In genomic region chr5:33218081-33218480, GRCm38 (mm10) we compare ENCODE assay signal across 8 mouse cellular contexts. TPM values are rescaled to one million over a fixed set of nuclear protein-coding genes. Genes with fewer than 3 reads are reported as not detected.
DNase-seq lines count a peak whose midpoint lies in the region; ATAC-seq and TF ChIP-seq lines count a peak whose summit lies in the region.

Gene Spon2 (minus strand): TSS chr5:33218455.

- H3K4me1 ChIP-seq in heart, adult 2 months (ENCODE audit: control insufficient read depth, insufficient read depth, low read length), result peaks cover 11% of the 10 kb centered on the region
- peaks cover 67% of the 10 kb centered on the region for H3K4me1 ChIP-seq in heart, embryonic 15.5 days (replicated peaks)
- H3K4me1 ChIP-seq in lung, postnatal 0 days (ENCODE audit: insufficient read depth, low read depth, low read length), result peaks cover 8% of the 10 kb centered on the region; the same call in 1 of the 2 replicates

- no peaks in the 10 kb centered on the region for H3K9me3 ChIP-seq in heart, embryonic 15.5 days (replicated peaks)
- no peaks in the 10 kb centered on the region for H3K9me3 ChIP-seq in lung, postnatal 0 days (ENCODE audit: low read length)

- H3K4me2 ChIP-seq in heart, embryonic 15.5 days, result peak within 1 kb of the TSS; percentile 42
- peak within 1 kb of the TSS; percentile 32 for H3K4me2 ChIP-seq in lung, postnatal 0 days (replicated peaks; ENCODE audit: low read depth, low read length)

- intact Hi-C loops in heart, adult 2 months (cut with DNase I), result no loop called here

- peak in 1 of 2 experiments; percentile 45 for DNase-seq in heart, adult 2 months
- DNase-seq in heart, adult 9 months (ENCODE audit: low spot score in 2 of 2), result no peak
- peak; percentile 82 for DNase-seq in NIH3T3 (ENCODE audit: low read depth)
- DNase-seq in lung, postnatal 0 days (ENCODE audit: low spot score), result peak; percentile 69
- DNase-seq in ovary, postnatal 14 days (ENCODE audit: low spot score), result no peak
- no peak for DNase-seq in right cerebral cortex, postnatal 4 days
- no peak for DNase-seq in frontal cortex, postnatal 14 days (ENCODE audit: low spot score in 2 of 2)

- H3K36me3 ChIP-seq in heart, adult 2 months (ENCODE audit: control insufficient read depth, insufficient read depth, low read length), result no peaks in the 10 kb centered on the region
- H3K36me3 ChIP-seq in heart, embryonic 15.5 days, result no peaks in the 10 kb centered on the region
- H3K36me3 ChIP-seq in lung, postnatal 0 days (ENCODE audit: insufficient read depth, low read length), result no peaks in the 10 kb centered on the region

- H3K9ac ChIP-seq in heart, adult 2 months (ENCODE audit: low read depth, low read length), result no peak within 1 kb of the TSS
- peak within 1 kb of the TSS; percentile 43; the same call in 1 of the 2 replicates for H3K9ac ChIP-seq in heart, embryonic 15.5 days
- 0 out of 2 replicates have a peak within 1 kb of the TSS, but pooled peaks have one; percentile 16 for H3K9ac ChIP-seq in lung, postnatal 0 days (replicated peaks; ENCODE audit: low read depth)

- TF ChIP-seq POLR2A in heart, adult 2 months (IDR thresholded peaks at IDR 0.05; ENCODE audit: insufficient read depth, low read depth, low read length), result no peak

- H3K27me3 ChIP-seq in heart, adult 2 months (ENCODE audit: control insufficient read depth, insufficient read depth, low read length), result no peaks in the 10 kb centered on the region
- no peaks in the 10 kb centered on the region for H3K27me3 ChIP-seq in heart, embryonic 15.5 days
- H3K27me3 ChIP-seq in lung, postnatal 0 days (replicated peaks; ENCODE audit: insufficient read depth, low read length), result no peaks in the 10 kb centered on the region

- TF ChIP-seq EP300 in heart, adult 2 months (IDR thresholded peaks at IDR 0.05; ENCODE audit: insufficient read depth, low read depth, low read length), result no peak
- no peak for TF ChIP-seq EP300 in lung, postnatal 0 days (IDR thresholded peaks at IDR 0.05)

- no peak for TF ChIP-seq CTCF in heart, adult 2 months (IDR thresholded peaks at IDR 0.05)
- TF ChIP-seq CTCF in lung, postnatal 0 days (IDR thresholded peaks at IDR 0.05), result no peak

- no peaks in the 10 kb centered on the region for H3K79me2 ChIP-seq in heart, adult 2 months (replicated peaks; ENCODE audit: control insufficient read depth, insufficient read depth, low read length)

- no peak; the same call in 1 of the 2 replicates for ATAC-seq in heart, embryonic 15.5 days (replicated peaks; ENCODE audit: insufficient number of reproducible peaks, insufficient read depth, low FRiP score, low read depth)
- peak; percentile 49 for ATAC-seq in lung, postnatal 0 days

- H3K4me3 ChIP-seq in heart, adult 2 months, result peak within 1 kb of the TSS; percentile 20; the same call in 1 of the 2 replicates
- peak within 1 kb of the TSS; percentile 26 for H3K4me3 ChIP-seq in heart, embryonic 15.5 days
- H3K4me3 ChIP-seq in lung, postnatal 0 days (ENCODE audit: low read depth, low read length), result no peak within 1 kb of the TSS

- 45% methylated on average over 5 of the region's 5 CpGs for WGBS in heart, adult 2 months
- WGBS in heart, embryonic 15.5 days, result 19% methylated on average over 5 of the region's 5 CpGs
- WGBS in lung, postnatal 0 days, result 28% methylated on average over 5 of the region's 5 CpGs

- H3K27ac ChIP-seq in heart, adult 2 months, result no peak within 1 kb of the TSS; the same call in 1 of the 2 replicates
- H3K27ac ChIP-seq in heart, embryonic 15.5 days, result peak within 1 kb of the TSS; percentile 50
- peak within 1 kb of the TSS; percentile 84 for H3K27ac ChIP-seq in lung, postnatal 0 days (ENCODE audit: low read length)

RNA-seq across cellular contexts. Expression of gene Spon2, which starts in this region (rescaled TPM):
- total RNA-seq in heart, adult 2 months (2021), result 10 to 100 TPM in 1 of 2 experiments, 1 to 10 TPM in 1; 2.6 to 13.7 TPM
- polyA plus RNA-seq in heart, adult 2 months (2012; rRNA removed), result 13.8 and 28.5 TPM in 2 replicates
- 59.7 and 67.2 TPM in 2 replicates for polyA plus RNA-seq in heart, embryonic 15.5 days (2015; fragmentation: Nextera tagmentation; extraction: Ambion mirVana)
- 89.5 and 111 TPM in 2 replicates for polyA plus RNA-seq in lung, postnatal 0 days (2015; fragmentation: Nextera tagmentation; extraction: Ambion mirVana)

Comparison
In these comparisons a context has a peak if more than half of its experiments do, and no peak if none do; other contexts are left out.
1. DNase-seq: peak in NIH3T3 (single experiment) and lung, postnatal 0 days (single experiment); none in heart, adult 9 months (0 of 2), ovary, postnatal 14 days (single experiment), right cerebral cortex, postnatal 4 days (single experiment) and frontal cortex, postnatal 14 days (0 of 2).